Mouse (Mus musculus) forebrain, embryonic 11.5 days (tissue): ENCODE data around the gene Col7a1. TPM values are rescaled to one million over a fixed set of nuclear protein-coding genes. Genes with fewer than 3 reads are reported as not detected.

Experiments used
- ATAC-seq: fragments of 200-750 bp; cut with Nextera tagmentation; replicated peaks from 2 replicates; pipeline ENCODE4 v1.8.0; 2017; ENCODE audit warnings: moderate TSS enrichment; ENCODE audit not compliant: low FRiP score
- DNase-seq: peaks from one replicate; pipeline ENCODE4 v3.0.0-alpha.2; 2017; ENCODE audit warnings: low spot score
- H3K27ac ChIP-seq: fragments of 300-500 bp; sonication (generic); 2 replicates; pipeline ENCODE4 v1.5.1; 2014; ENCODE audit warnings: low read depth, low read length
- H3K27me3 ChIP-seq: fragments of 300-500 bp; sonication (generic); 2 replicates; pipeline ENCODE4 v1.6.1; 2014; ENCODE audit warnings: mild to moderate bottlenecking, low read length, mixed read lengths; ENCODE audit not compliant: control insufficient read depth, insufficient read depth
- H3K36me3 ChIP-seq: fragments of 300-500 bp; sonication (generic); 2 replicates; pipeline ENCODE4 v1.6.1; 2014; ENCODE audit warnings: mild to moderate bottlenecking, low read length, moderate library complexity, mixed read lengths; ENCODE audit not compliant: control insufficient read depth, insufficient read depth
- H3K4me1 ChIP-seq: fragments of 300-500 bp; sonication (generic); replicated peaks from 2 replicates; pipeline ENCODE4 v1.6.1; 2014; ENCODE audit warnings: low read length, mixed read lengths; ENCODE audit not compliant: control insufficient read depth, insufficient read depth
- H3K4me2 ChIP-seq: fragments of 300-500 bp; sonication (generic); 2 replicates; pipeline ENCODE4 v1.6.1; 2014; ENCODE audit warnings: low read depth, mild to moderate bottlenecking, low read length, moderate library complexity, mixed read lengths; ENCODE audit not compliant: severe bottlenecking
- H3K4me3 ChIP-seq: fragments of 300-500 bp; sonication (generic); 2 replicates; pipeline ENCODE4 v1.5.1; 2014; ENCODE audit warnings: low read depth, low read length
- H3K9ac ChIP-seq: fragments of 300-500 bp; sonication (generic); 2 replicates; pipeline ENCODE4 v1.6.1; 2014; ENCODE audit warnings: low read length
- H3K9me3 ChIP-seq: fragments of 300-500 bp; sonication (generic); 2 replicates; pipeline ENCODE4 v1.6.1; 2016; ENCODE audit warnings: low read length, mixed read lengths; ENCODE audit not compliant: control insufficient read depth
- WGBS: fragments of 180-500 bp; shearing (Covaris S2); extraction: QIAGEN DNeasy Blood & Tissue Kit; methylation state at CpG from one replicate; pipeline ENCODE4 v1.1.7; 2014; 5-methylcytosine and 5-hydroxymethylcytosine counted together
- polyA plus RNA-seq: library from polyadenylated mRNA; unstranded; fragments of >200 nt; fragmentation: Nextera tagmentation; extraction: Ambion mirVana; gene quantifications from 2 replicates; pipeline ENCODE4 v1.2.1, GENCODE M21; 2014

Gene Col7a1
- polyA plus RNA-seq, 1 experiment from 2014 or later = 2.2 TPM

DNA sequence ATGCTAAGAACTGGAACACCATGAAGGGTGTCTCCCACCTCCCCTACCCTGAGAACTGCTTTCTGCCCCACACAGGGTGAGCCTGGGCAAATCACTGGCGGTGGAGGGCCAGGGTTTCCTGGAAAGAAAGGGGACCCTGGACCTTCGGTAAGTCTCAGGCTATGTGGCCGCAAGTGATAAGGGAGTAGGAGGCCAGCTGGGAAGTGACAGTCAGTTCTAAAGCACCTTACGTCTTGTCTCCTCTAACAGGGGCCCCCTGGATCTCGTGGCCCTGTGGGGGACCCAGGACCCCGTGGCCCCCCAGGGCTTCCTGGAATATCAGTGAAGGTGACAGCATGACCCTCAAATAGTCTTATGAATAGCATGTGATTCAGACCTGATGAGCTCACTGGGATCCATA, 11.0 kb downstream of the Col7a1 start:
- H3K9ac ChIP-seq = no peak overlapping the region
- DNase-seq (no peak), ATAC-seq (no peak)
- H3K27ac ChIP-seq = no peak overlapping the region
- H3K36me3 ChIP-seq = no peaks in the 10 kb centered on the region
- WGBS = 81% methylated on average over 6 of the region's 6 CpGs
- no peaks in the 10 kb centered on the region for H3K27me3 ChIP-seq
- H3K4me1 ChIP-seq = no peaks in the 10 kb centered on the region
- no peak overlapping the region for H3K4me3 ChIP-seq
- no peak overlapping the region for H3K4me2 ChIP-seq
- H3K9me3 ChIP-seq = no peaks in the 10 kb centered on the region

DNA sequence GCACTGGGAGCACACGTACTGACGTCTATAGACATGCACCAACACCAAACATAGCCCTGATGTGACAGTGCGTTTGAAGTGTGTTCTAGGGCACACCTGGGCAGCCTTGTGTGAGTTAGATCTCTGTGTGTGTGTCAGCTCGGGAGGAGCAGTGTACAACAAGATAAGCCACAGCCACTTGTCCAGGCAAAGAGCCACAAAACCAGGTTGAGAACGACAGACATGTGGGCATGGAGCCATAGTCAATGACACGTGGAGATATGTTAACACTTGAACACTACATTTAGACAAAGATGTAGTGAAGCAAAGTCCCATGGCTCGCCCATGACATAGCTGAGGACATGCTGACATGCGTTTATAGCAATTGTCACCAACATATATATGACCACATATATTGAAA, 17.2 kb downstream of the Col7a1 start:
- Histone ChIP-seq H3K4me3 (no peak overlapping the region), H3K27me3 (no peaks in the 10 kb centered on the region), H3K36me3 (no peaks in the 10 kb centered on the region), H3K9ac (no peak overlapping the region), H3K27ac (no peak overlapping the region), H3K9me3 (no peaks in the 10 kb centered on the region), H3K4me2 (no peak overlapping the region), H3K4me1 (no peaks in the 10 kb centered on the region)
- WGBS = 85% methylated on average over 8 of the region's 8 CpGs
- ATAC-seq (no peak), DNase-seq (no peak)

DNA sequence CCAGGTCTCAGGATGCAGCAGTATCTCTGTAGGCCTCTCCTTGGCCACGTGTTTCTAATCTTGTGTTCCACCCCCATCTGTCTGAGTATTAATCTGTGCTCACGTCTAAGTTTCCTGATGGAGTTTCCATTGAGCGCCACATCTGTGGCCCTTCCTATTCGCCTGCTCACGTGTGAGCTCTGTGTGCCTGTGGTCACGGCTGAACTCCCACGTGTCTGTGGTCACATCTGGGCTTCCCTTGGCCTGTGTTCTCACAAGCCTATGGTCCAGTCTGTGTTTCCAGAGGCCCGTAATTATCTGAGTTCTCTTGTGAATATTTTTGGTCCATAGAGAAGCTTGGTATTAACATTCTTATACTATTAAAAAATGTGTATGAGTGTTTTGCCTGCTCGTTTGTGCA, 23.1 kb downstream of the Col7a1 start:
- no peak overlapping the region for H3K27ac ChIP-seq
- H3K4me2 ChIP-seq = no peak overlapping the region
- H3K4me1 ChIP-seq = no peaks in the 10 kb centered on the region
- DNase-seq (no peak), ATAC-seq (no peak)
- H3K9me3 ChIP-seq = no peaks in the 10 kb centered on the region
- no peak overlapping the region for H3K4me3 ChIP-seq
- no peaks in the 10 kb centered on the region for H3K36me3 ChIP-seq
- no peak overlapping the region for H3K9ac ChIP-seq
- H3K27me3 ChIP-seq = no peaks in the 10 kb centered on the region
- 86% methylated on average over 9 of the region's 9 CpGs for WGBS

DNA sequence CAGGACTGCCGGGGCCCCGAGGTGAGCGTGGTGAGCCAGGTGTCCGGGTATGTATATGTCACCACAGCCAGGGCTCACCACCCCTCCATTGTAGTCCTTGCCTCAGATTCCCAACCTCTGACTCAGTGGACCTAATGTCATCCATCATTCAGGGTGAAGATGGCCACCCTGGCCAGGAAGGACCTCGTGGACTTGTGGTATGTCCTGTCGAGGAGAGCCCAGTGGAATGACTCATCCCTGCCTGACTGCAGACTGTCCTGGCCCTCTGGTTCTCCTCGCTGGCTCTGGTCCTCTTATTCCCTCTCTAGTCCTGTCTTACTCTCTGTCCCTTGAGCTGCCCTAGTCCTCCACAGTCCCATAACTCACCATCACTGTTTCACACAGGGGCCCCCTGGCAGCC, 24.6 kb downstream of the Col7a1 start:
- H3K4me3 ChIP-seq = no peak overlapping the region
- no peak for DNase-seq
- H3K9me3 ChIP-seq = no peaks in the 10 kb centered on the region
- H3K27me3 ChIP-seq = no peaks in the 10 kb centered on the region
- no peak for ATAC-seq
- no peak overlapping the region for H3K9ac ChIP-seq
- no peak overlapping the region for H3K4me2 ChIP-seq
- no peak overlapping the region for H3K27ac ChIP-seq
- H3K4me1 ChIP-seq = no peaks in the 10 kb centered on the region
- WGBS = 81% methylated on average over 7 of the region's 7 CpGs
- H3K36me3 ChIP-seq = no peaks in the 10 kb centered on the region

DNA sequence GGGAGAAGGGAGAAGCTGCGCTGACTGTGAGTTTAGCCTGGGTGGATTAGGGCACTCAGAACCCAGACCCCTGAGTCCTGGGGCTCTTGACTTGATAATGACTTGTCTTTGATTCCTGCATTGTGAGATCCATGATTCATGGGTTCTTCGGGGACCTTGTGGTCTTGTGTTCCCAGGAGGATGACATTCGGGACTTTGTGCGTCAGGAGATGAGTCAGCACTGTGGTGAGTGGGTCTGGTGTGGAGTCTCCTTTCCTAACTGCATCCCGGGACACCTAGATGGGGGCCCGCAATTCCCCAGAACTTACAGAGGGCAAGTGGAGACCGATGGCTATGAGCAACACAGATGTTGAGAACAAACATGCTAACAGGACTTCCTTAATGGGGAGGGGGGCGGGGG, 29.1 kb downstream of the Col7a1 start:
- no peaks in the 10 kb centered on the region for H3K36me3 ChIP-seq
- WGBS = 91% methylated on average over 8 of the region's 8 CpGs
- no peaks in the 10 kb centered on the region for H3K4me1 ChIP-seq
- no peak overlapping the region for H3K4me2 ChIP-seq
- ATAC-seq (no peak), DNase-seq (no peak)
- H3K27me3 ChIP-seq = no peaks in the 10 kb centered on the region
- H3K9ac ChIP-seq = no peak overlapping the region
- H3K9me3 ChIP-seq = no peaks in the 10 kb centered on the region
- H3K27ac ChIP-seq = no peak overlapping the region
- no peak overlapping the region for H3K4me3 ChIP-seq

DNA sequence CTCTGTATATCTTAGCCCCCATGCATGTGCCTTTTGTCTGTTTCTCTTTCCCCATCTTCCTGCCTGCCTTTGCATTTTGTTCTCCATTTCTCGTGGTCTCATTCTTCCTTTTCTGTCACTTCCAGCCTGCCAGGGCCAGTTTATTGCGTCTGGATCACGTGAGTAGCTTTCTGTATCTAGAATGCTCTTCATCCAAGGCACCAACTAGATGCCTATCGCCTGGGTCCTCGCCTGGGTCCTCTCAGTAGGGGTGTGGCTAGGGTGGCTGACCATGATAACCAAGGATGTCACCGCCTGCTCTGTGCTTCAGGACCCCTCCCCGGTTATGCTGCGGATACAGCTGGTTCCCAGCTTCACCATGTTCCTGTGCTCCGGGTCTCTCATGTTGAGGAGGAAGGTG, 29.8 kb downstream of the Col7a1 start:
- Histone ChIP-seq H3K27me3 (no peaks in the 10 kb centered on the region), H3K4me1 (no peaks in the 10 kb centered on the region), H3K4me3 (no peak overlapping the region), H3K36me3 (no peaks in the 10 kb centered on the region), H3K4me2 (no peak overlapping the region), H3K9ac (no peak overlapping the region), H3K9me3 (no peaks in the 10 kb centered on the region), H3K27ac (no peak overlapping the region)
- WGBS = 80% methylated on average over 9 of the region's 9 CpGs
- ATAC-seq = no peak
- no peak for DNase-seq

- ATAC-seq = no peak
- H3K4me3 ChIP-seq = no peak within 1 kb of the TSS
- no peaks in the 10 kb centered on the region for H3K27me3 ChIP-seq
- no peak within 1 kb of the TSS for H3K27ac ChIP-seq
- no peaks in the 10 kb centered on the region for H3K9me3 ChIP-seq
- H3K4me2 ChIP-seq = no peak within 1 kb of the TSS
- no peaks in the 10 kb centered on the region for H3K36me3 ChIP-seq
- H3K9ac ChIP-seq = no peak within 1 kb of the TSS
- 86% methylated on average over 4 of the region's 4 CpGs for WGBS
- no peaks in the 10 kb centered on the region for H3K4me1 ChIP-seq
- DNase-seq = no peak
Measured at GRCm38 (mm10) chr9:108985710-108986109, 32.3 kb downstream of the Col7a1 start, which contains the start of gene Ucn2. TSS of gene Ucn2 (plus strand) at chr9:108986010.

DNA sequence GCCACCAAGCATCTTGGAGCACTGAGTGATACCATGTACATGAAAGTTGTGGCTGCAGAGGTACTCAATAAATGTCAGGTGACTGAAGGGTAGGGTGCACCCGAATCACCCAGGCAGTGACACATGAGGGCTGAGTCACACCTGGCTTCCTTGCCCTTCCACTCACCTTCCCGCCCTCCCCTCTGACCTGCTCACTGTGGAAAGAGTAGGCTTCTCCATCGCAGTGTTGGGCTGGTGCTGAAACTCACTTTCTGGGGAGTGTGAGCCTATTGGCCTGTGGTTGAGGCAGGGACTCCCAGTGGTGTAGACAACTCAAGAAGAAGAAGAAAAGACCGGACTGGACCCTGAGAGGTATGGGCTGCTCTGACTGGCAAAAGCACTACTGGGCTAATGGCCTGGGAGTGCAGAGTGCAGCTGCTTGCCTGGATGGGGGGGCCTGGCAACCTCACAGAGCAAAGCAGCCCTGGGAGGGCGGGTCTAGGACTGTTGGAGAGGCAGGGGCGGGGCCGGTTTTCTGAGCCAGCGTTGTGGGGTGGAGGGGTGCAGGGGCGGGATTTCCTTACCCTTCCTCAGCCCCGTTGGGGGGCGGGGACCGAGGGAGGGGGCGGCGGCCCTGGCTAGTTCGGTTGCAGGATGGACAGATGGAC, 34.4 kb downstream of the Col7a1 start:
- H3K27me3 ChIP-seq = no peaks in the 10 kb centered on the region
- no peaks in the 10 kb centered on the region for H3K4me1 ChIP-seq
- H3K36me3 ChIP-seq = no peaks in the 10 kb centered on the region
- ATAC-seq (no peak), DNase-seq (peak; percentile 64)
- H3K4me2 ChIP-seq = peak overlapping the region; percentile 15; the same call in 1 of the 2 replicates
- no peaks in the 10 kb centered on the region for H3K9me3 ChIP-seq
- no peak overlapping the region for H3K9ac ChIP-seq
- no peak overlapping the region for H3K4me3 ChIP-seq
- 21% methylated on average over 15 of the region's 15 CpGs for WGBS
- no peak overlapping the region for H3K27ac ChIP-seq

DNA sequence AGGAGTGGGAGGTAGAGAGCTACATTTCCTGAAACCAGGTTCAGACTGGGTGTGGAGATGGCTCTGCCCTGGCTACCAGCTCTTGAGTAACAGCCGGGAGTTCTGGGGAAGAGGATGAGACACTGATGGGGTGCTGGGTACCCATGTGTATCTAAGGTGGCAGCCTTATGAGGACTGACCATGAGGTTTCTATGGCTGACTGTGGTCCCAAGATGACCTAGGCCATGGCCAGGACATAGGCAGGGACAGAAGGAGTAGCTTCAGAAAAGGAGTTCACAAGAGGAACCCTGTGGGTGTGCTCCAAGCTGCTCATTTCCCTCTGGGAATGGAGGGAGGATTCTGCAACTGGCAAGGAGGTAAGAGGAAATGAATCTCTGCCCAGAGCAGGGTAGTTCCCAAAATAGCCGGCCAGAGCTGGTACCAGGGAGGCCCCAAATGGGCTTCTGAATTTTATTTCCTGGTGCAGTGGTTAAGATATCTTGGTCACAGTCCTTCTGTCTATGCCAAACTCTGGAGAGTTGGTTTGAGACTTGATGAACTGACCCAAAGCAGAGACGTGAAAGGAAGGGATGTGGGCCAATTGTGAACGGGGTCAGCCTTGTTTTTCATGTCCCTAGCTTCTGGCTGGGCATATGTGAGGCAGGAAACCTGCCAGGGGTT, 36.5 kb downstream of the Col7a1 start:
- no peak for ATAC-seq
- no peaks in the 10 kb centered on the region for H3K9me3 ChIP-seq
- H3K4me2 ChIP-seq = no peak overlapping the region
- 88% methylated on average over 4 of the region's 4 CpGs for WGBS
- H3K27me3 ChIP-seq = no peaks in the 10 kb centered on the region
- no peak overlapping the region for H3K4me3 ChIP-seq
- H3K36me3 ChIP-seq = no peaks in the 10 kb centered on the region
- no peak overlapping the region for H3K9ac ChIP-seq
- no peaks in the 10 kb centered on the region for H3K4me1 ChIP-seq
- H3K27ac ChIP-seq = no peak overlapping the region
- no peak for DNase-seq
